Mouse (Mus musculus): ENCODE data around the gene Pttg1. TPM values are rescaled to one million over a fixed set of nuclear protein-coding genes. Genes with fewer than 3 reads are reported as not detected.

Gene Pttg1
- polyA plus RNA-seq, 1 experiment: 102 TPM

GRCm38 (mm10) chr11:43380901-43381300 is 45.1 kb downstream of the Pttg1 start:
- 94% methylated on average over 7 of the region's 7 CpGs for WGBS
- TF ChIP-seq POLR2A (IDR thresholded peaks at IDR 0.05; ENCODE audit: borderline replicate concordance, insufficient read depth, low read length) (no peak), CTCF (IDR thresholded peaks at IDR 0.05; ENCODE audit: borderline replicate concordance, insufficient read depth, low read depth, low read length) (no peak)
- Histone ChIP-seq H3K27me3 (ENCODE audit: control insufficient read depth, insufficient read depth, low read length) (no peaks in the 10 kb centered on the region), H3K27ac (ENCODE audit: insufficient read depth, low read length) (no peak overlapping the region), H3K4me3 (replicated peaks; ENCODE audit: insufficient read depth, low read depth, low read length) (no peak overlapping the region), H3K4me1 (ENCODE audit: control insufficient read depth, insufficient read depth, low read length) (0 out of 2 replicates have a peak, but pooled peaks cover 2% of the 10 kb centered on the region)
- no peak for DNase-seq

GRCm38 (mm10) chr11:43379911-43380485 is 46.1 kb downstream of the Pttg1 start:
- TF ChIP-seq POLR2A (IDR thresholded peaks at IDR 0.05; ENCODE audit: borderline replicate concordance, insufficient read depth, low read length) (no peak), CTCF (IDR thresholded peaks at IDR 0.05; ENCODE audit: borderline replicate concordance, insufficient read depth, low read depth, low read length) (no peak)

GRCm38 (mm10) chr11:43379488-43379887 is 46.6 kb downstream of the Pttg1 start:
- Histone ChIP-seq H3K4me1 (ENCODE audit: control insufficient read depth, insufficient read depth, low read length) (peaks cover 5% of the 10 kb centered on the region), H3K4me3 (replicated peaks; ENCODE audit: insufficient read depth, low read depth, low read length) (no peak overlapping the region), H3K27ac (ENCODE audit: insufficient read depth, low read length) (no peak overlapping the region), H3K27me3 (ENCODE audit: control insufficient read depth, insufficient read depth, low read length) (no peaks in the 10 kb centered on the region)
- DNase-seq: no peak
- WGBS: 90% methylated on average over 3 of the region's 3 CpGs
- TF ChIP-seq POLR2A (IDR thresholded peaks at IDR 0.05; ENCODE audit: borderline replicate concordance, insufficient read depth, low read length) (no peak), CTCF (IDR thresholded peaks at IDR 0.05; ENCODE audit: borderline replicate concordance, insufficient read depth, low read depth, low read length) (no peak)

More at GRCm38 (mm10) chr11:43379911-43380485, 46.1 kb downstream of the Pttg1 start:
- H3K4me3 ChIP-seq (replicated peaks; ENCODE audit: insufficient read depth, low read depth, low read length): no peak overlapping the region
- DNase-seq: no peak
- peaks cover under 1% of the 10 kb centered on the region for H3K4me1 ChIP-seq (ENCODE audit: control insufficient read depth, insufficient read depth, low read length)
- H3K27ac ChIP-seq (ENCODE audit: insufficient read depth, low read length): no peak overlapping the region
- 88% methylated on average over 11 of the region's 11 CpGs for WGBS
- H3K27me3 ChIP-seq (ENCODE audit: control insufficient read depth, insufficient read depth, low read length): no peaks in the 10 kb centered on the region

- TF ChIP-seq CTCF (IDR thresholded peaks at IDR 0.05; ENCODE audit: borderline replicate concordance, insufficient read depth, low read depth, low read length): no peak
- no peak for TF ChIP-seq POLR2A (IDR thresholded peaks at IDR 0.05; ENCODE audit: borderline replicate concordance, insufficient read depth, low read length)
- 87% methylated on average over 8 of the region's 8 CpGs for WGBS
Measured at GRCm38 (mm10) chr11:43377083-43377850, 48.8 kb downstream of the Pttg1 start.

GRCm38 (mm10) chr11:43376598-43376997 is 49.5 kb downstream of the Pttg1 start:
- DNase-seq: no peak
- Histone ChIP-seq H3K27ac (ENCODE audit: insufficient read depth, low read length) (no peak overlapping the region), H3K4me1 (ENCODE audit: control insufficient read depth, insufficient read depth, low read length) (peaks cover 5% of the 10 kb centered on the region), H3K4me3 (replicated peaks; ENCODE audit: insufficient read depth, low read depth, low read length) (no peak overlapping the region), H3K27me3 (ENCODE audit: control insufficient read depth, insufficient read depth, low read length) (no peaks in the 10 kb centered on the region)
- no peak for TF ChIP-seq POLR2A (IDR thresholded peaks at IDR 0.05; ENCODE audit: borderline replicate concordance, insufficient read depth, low read length)
- no peak for TF ChIP-seq CTCF (IDR thresholded peaks at IDR 0.05; ENCODE audit: borderline replicate concordance, insufficient read depth, low read depth, low read length)
- 100% methylated on average over 1 of the region's 1 CpGs for WGBS

More at GRCm38 (mm10) chr11:43377083-43377850, 48.8 kb downstream of the Pttg1 start:
- Histone ChIP-seq H3K27ac (ENCODE audit: insufficient read depth, low read length) (no peak overlapping the region), H3K4me1 (ENCODE audit: control insufficient read depth, insufficient read depth, low read length) (peaks cover 5% of the 10 kb centered on the region), H3K27me3 (ENCODE audit: control insufficient read depth, insufficient read depth, low read length) (no peaks in the 10 kb centered on the region), H3K4me3 (replicated peaks; ENCODE audit: insufficient read depth, low read depth, low read length) (no peak overlapping the region)
- no peak for DNase-seq

GRCm38 (mm10) chr11:43374956-43375355 is 51.1 kb downstream of the Pttg1 start:
- no peaks in the 10 kb centered on the region for H3K27me3 ChIP-seq (ENCODE audit: control insufficient read depth, insufficient read depth, low read length)
- no peak for TF ChIP-seq POLR2A (IDR thresholded peaks at IDR 0.05; ENCODE audit: borderline replicate concordance, insufficient read depth, low read length)
- no peak for TF ChIP-seq CTCF (IDR thresholded peaks at IDR 0.05; ENCODE audit: borderline replicate concordance, insufficient read depth, low read depth, low read length)
- no peak overlapping the region for H3K4me3 ChIP-seq (replicated peaks; ENCODE audit: insufficient read depth, low read depth, low read length)
- H3K4me1 ChIP-seq (ENCODE audit: control insufficient read depth, insufficient read depth, low read length): peaks cover 5% of the 10 kb centered on the region
- no peak overlapping the region for H3K27ac ChIP-seq (ENCODE audit: insufficient read depth, low read length)
- DNase-seq: no peak
- 74% methylated on average over 6 of the region's 6 CpGs for whole genome bisulfite sequencing

GRCm38 (mm10) chr11:43373367-43373766 is 52.7 kb downstream of the Pttg1 start:
- Histone ChIP-seq H3K4me3 (replicated peaks; ENCODE audit: insufficient read depth, low read depth, low read length) (no peak overlapping the region), H3K27me3 (ENCODE audit: control insufficient read depth, insufficient read depth, low read length) (no peaks in the 10 kb centered on the region), H3K27ac (ENCODE audit: insufficient read depth, low read length) (no peak overlapping the region), H3K4me1 (ENCODE audit: control insufficient read depth, insufficient read depth, low read length) (peaks cover 5% of the 10 kb centered on the region)
- DNase-seq: no peak
- 90% methylated on average over 3 of the region's 3 CpGs for WGBS
- TF ChIP-seq CTCF (IDR thresholded peaks at IDR 0.05; ENCODE audit: borderline replicate concordance, insufficient read depth, low read depth, low read length): no peak
- TF ChIP-seq POLR2A (IDR thresholded peaks at IDR 0.05; ENCODE audit: borderline replicate concordance, insufficient read depth, low read length): no peak

- no peak for DNase-seq
- H3K27ac ChIP-seq (ENCODE audit: insufficient read depth, low read length): no peak overlapping the region
- no peak overlapping the region for H3K4me3 ChIP-seq (replicated peaks; ENCODE audit: insufficient read depth, low read depth, low read length)
- H3K4me1 ChIP-seq (ENCODE audit: control insufficient read depth, insufficient read depth, low read length): peaks cover 5% of the 10 kb centered on the region
- H3K27me3 ChIP-seq (ENCODE audit: control insufficient read depth, insufficient read depth, low read length): no peaks in the 10 kb centered on the region
- 93% methylated on average over 3 of the region's 3 CpGs for WGBS
- TF ChIP-seq POLR2A (IDR thresholded peaks at IDR 0.05; ENCODE audit: borderline replicate concordance, insufficient read depth, low read length): no peak
- no peak for TF ChIP-seq CTCF (IDR thresholded peaks at IDR 0.05; ENCODE audit: borderline replicate concordance, insufficient read depth, low read depth, low read length)
Measured at GRCm38 (mm10) chr11:43371807-43372206, 54.2 kb downstream of the Pttg1 start.

Other genes starting within 250 kb of the Pttg1 start
- gene Slu7, start 7.5 kb upstream of the Pttg1 start, polyA plus RNA-seq (2012; rRNA removed): 27.0 and 28.5 TPM in 2 replicates
- gene C1qtnf2, start 48.0 kb upstream of the Pttg1 start, polyA plus RNA-seq (2012; rRNA removed): 1.8 and 1.9 TPM in 2 replicates
- gene Ccnjl, start 102.5 kb upstream of the Pttg1 start, polyA plus RNA-seq (2012; rRNA removed): 8.4 and 10.5 TPM in 2 replicates
- 1.5 and 1.6 TPM in 2 replicates for gene 4933415A04Rik, start 160.8 kb upstream of the Pttg1 start, polyA plus RNA-seq (2012; rRNA removed)
- not detected in 2 replicates for gene Fabp6, start 175.3 kb upstream of the Pttg1 start, polyA plus RNA-seq (2012; rRNA removed)

All from cerebellum, adult 2 months (tissue).